ENCODE assay signal across 8 mouse cellular contexts in the genomic region with DNA sequence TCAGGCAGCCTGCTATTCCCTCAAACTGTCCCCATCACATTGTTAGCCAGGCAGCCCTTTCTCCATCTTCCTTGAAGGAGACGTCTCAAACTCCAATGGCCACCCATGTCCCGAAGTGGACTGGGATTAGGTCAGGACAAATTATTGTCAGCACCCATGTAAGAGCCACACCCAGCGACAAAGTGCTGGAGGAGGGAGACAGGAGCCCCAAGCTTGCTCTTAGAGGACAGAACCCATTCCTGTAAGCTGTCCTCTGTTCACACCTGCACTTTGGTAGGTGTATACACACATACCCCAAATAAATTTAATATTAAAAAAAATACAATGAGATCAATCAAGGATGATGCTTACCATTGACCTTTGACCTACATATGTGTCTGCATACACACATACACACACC. TPM values are rescaled to one million over a fixed set of nuclear protein-coding genes. Genes with fewer than 3 reads are reported as not detected.
A peak's percentile ranks its signal among the peaks of the same experiment; 100 is the strongest.
DNase-seq lines count a peak whose midpoint lies in the region; ATAC-seq and TF ChIP-seq lines count a peak whose summit lies in the region.

No protein-coding gene starts in this region.

- ATAC-seq in heart, embryonic 14.5 days (ENCODE audit: insufficient number of reproducible peaks, insufficient read depth, low FRiP score, low read depth), result no peak
- peak; percentile 59 for ATAC-seq in hindbrain, embryonic 13.5 days (ENCODE audit: low FRiP score)
- peak; percentile 28 for ATAC-seq in midbrain, embryonic 12.5 days (ENCODE audit: low FRiP score, low read depth)

- no peak for TF ChIP-seq POLR2A in bone marrow macrophage, adult 2 months (IDR thresholded peaks at IDR 0.05; ENCODE audit: borderline replicate concordance, low read depth, low read length)

- TF ChIP-seq CTCF in bone marrow macrophage, adult 2 months (IDR thresholded peaks at IDR 0.05; ENCODE audit: low read depth, low read length), result no peak

- peak overlapping the region; percentile 64 to 77 for H3K27ac ChIP-seq in heart, embryonic 14.5 days (replicated peaks in 1 of 2; ENCODE audit: control insufficient read depth in 1 of 2, insufficient read depth in 1 of 2, low read depth in 2 of 2, low read length in 2 of 2)
- H3K27ac ChIP-seq in bone marrow macrophage, adult 2 months (ENCODE audit: insufficient read depth, low read depth, low read length), result peak overlapping the region; percentile 62
- peak overlapping the region; percentile 86 for H3K27ac ChIP-seq in hindbrain, embryonic 13.5 days
- H3K27ac ChIP-seq in midbrain, embryonic 12.5 days (replicated peaks), result peak overlapping the region; percentile 73

- H3K27me3 ChIP-seq in heart, embryonic 14.5 days (ENCODE audit: control insufficient read depth, insufficient read depth, low read length), result no peaks in the 10 kb centered on the region
- H3K27me3 ChIP-seq in hindbrain, embryonic 13.5 days, result no peaks in the 10 kb centered on the region
- no peaks in the 10 kb centered on the region for H3K27me3 ChIP-seq in midbrain, embryonic 12.5 days

- no peaks in the 10 kb centered on the region for H3K4me1 ChIP-seq in heart, embryonic 14.5 days (ENCODE audit: control insufficient read depth in 2 of 2, insufficient read depth in 2 of 2, low read length in 2 of 2)
- H3K4me1 ChIP-seq in bone marrow macrophage, adult 2 months (ENCODE audit: control insufficient read depth, insufficient read depth, low read length), result peaks cover 7% of the 10 kb centered on the region; the same call in 1 of the 2 replicates
- H3K4me1 ChIP-seq in hindbrain, embryonic 13.5 days (replicated peaks), result peaks cover 8% of the 10 kb centered on the region
- 0 out of 2 replicates have a peak, but pooled peaks cover 7% of the 10 kb centered on the region for H3K4me1 ChIP-seq in midbrain, embryonic 12.5 days

- WGBS in heart, embryonic 14.5 days, result 36% methylated on average over 3 of the region's 3 CpGs
- 40% methylated on average over 3 of the region's 3 CpGs for WGBS in hindbrain, embryonic 13.5 days
- WGBS in midbrain, embryonic 12.5 days, result 41% methylated on average over 3 of the region's 3 CpGs

- no peak for DNase-seq in heart, adult 9 months (ENCODE audit: low spot score in 2 of 2)
- no peak for DNase-seq in layer of hippocampus, adult 9-10 months (ENCODE audit: low spot score)
- no peak for DNase-seq in layer of hippocampus, adult 18-20 months (ENCODE audit: low spot score in 2 of 2)
- no peak for DNase-seq in Muller cell, postnatal 12 days (ENCODE audit: inconsistent ontology term)

- peaks cover 22% of the 10 kb centered on the region for H3K36me3 ChIP-seq in heart, embryonic 14.5 days (ENCODE audit: control insufficient read depth, insufficient read depth, low read length)
- H3K36me3 ChIP-seq in hindbrain, embryonic 13.5 days, result peaks cover 11% of the 10 kb centered on the region
- peaks cover 13% of the 10 kb centered on the region for H3K36me3 ChIP-seq in midbrain, embryonic 12.5 days

- no peaks in the 10 kb centered on the region for H3K9me3 ChIP-seq in heart, embryonic 14.5 days (ENCODE audit: control insufficient read depth, low read length)
- H3K9me3 ChIP-seq in hindbrain, embryonic 13.5 days, result no peaks in the 10 kb centered on the region
- H3K9me3 ChIP-seq in midbrain, embryonic 12.5 days, result no peaks in the 10 kb centered on the region

- peak overlapping the region; percentile 65 for H3K4me2 ChIP-seq in heart, embryonic 14.5 days (ENCODE audit: low read length)
- peak overlapping the region; percentile 55 for H3K4me2 ChIP-seq in hindbrain, embryonic 13.5 days
- H3K4me2 ChIP-seq in midbrain, embryonic 12.5 days (replicated peaks), result peak overlapping the region; percentile 52

- H3K9ac ChIP-seq in heart, embryonic 14.5 days (ENCODE audit: low read length), result peak overlapping the region; percentile 68
- peak overlapping the region; percentile 68 for H3K9ac ChIP-seq in hindbrain, embryonic 13.5 days
- H3K9ac ChIP-seq in midbrain, embryonic 12.5 days (replicated peaks), result peak overlapping the region; percentile 50

- H3K4me3 ChIP-seq in heart, embryonic 14.5 days (ENCODE audit: control insufficient read depth in 1 of 2, insufficient read depth in 1 of 2, low read depth in 1 of 2, low read length in 2 of 2), result peak overlapping the region; percentile 52 to 59
- peak overlapping the region; percentile 66 for H3K4me3 ChIP-seq in bone marrow macrophage, adult 2 months (ENCODE audit: insufficient read depth, low read length)
- peak overlapping the region; percentile 54 for H3K4me3 ChIP-seq in hindbrain, embryonic 13.5 days
- peak overlapping the region; percentile 58 for H3K4me3 ChIP-seq in midbrain, embryonic 12.5 days

RNA-seq across cellular contexts. Expression of a gene that starts 0.5 kb away (rescaled TPM):
- 28.4 and 28.9 TPM in 2 replicates for polyA plus RNA-seq in heart, embryonic 14.5 days (2014; fragmentation: Nextera tagmentation; extraction: Ambion mirVana)
- polyA plus RNA-seq in bone marrow macrophage, adult 2 months (2012; ENCODE audit: insufficient read depth, insufficient read length, missing spikeins), result 23.6 and 27.3 TPM in 2 replicates
- polyA plus RNA-seq in hindbrain, embryonic 13.5 days (2015; fragmentation: Nextera tagmentation; extraction: Ambion mirVana), result 39.9 and 40.8 TPM in 2 replicates
- polyA plus RNA-seq in midbrain, embryonic 12.5 days (2016; fragmentation: Nextera tagmentation; extraction: Ambion mirVana), result 68.5 and 70.3 TPM in 2 replicates
- 10 to 100 TPM; 20.3 to 24.9 TPM for total RNA-seq in layer of hippocampus, adult 18-20 months (2021)

RNA-seq across cellular contexts. Expression of a gene that starts 15.2 kb away (rescaled TPM):
- polyA plus RNA-seq in heart, embryonic 14.5 days (2014; fragmentation: Nextera tagmentation; extraction: Ambion mirVana), result 0.24 and 0.54 TPM in 2 replicates
- polyA plus RNA-seq in bone marrow macrophage, adult 2 months (2012; ENCODE audit: insufficient read depth, insufficient read length, missing spikeins), result 82.7 and 86.3 TPM in 2 replicates
- 0.12 and 0.18 TPM in 2 replicates for polyA plus RNA-seq in hindbrain, embryonic 13.5 days (2015; fragmentation: Nextera tagmentation; extraction: Ambion mirVana)
- 0.22 and 0.26 TPM in 2 replicates for polyA plus RNA-seq in midbrain, embryonic 12.5 days (2016; fragmentation: Nextera tagmentation; extraction: Ambion mirVana)
- total RNA-seq in layer of hippocampus, adult 18-20 months (2021), result 1 to 10 TPM; 1.4 to 1.6 TPM

RNA-seq across cellular contexts. Expression of a gene that starts 56.8 kb away (rescaled TPM):
- polyA plus RNA-seq in heart, embryonic 14.5 days (2014; fragmentation: Nextera tagmentation; extraction: Ambion mirVana), result not detected in 2 replicates
- polyA plus RNA-seq in bone marrow macrophage, adult 2 months (2012; ENCODE audit: insufficient read depth, insufficient read length, missing spikeins), result not detected in 2 replicates
- polyA plus RNA-seq in hindbrain, embryonic 13.5 days (2015; fragmentation: Nextera tagmentation; extraction: Ambion mirVana), result 0.31 and 0.53 TPM in 2 replicates
- polyA plus RNA-seq in midbrain, embryonic 12.5 days (2016; fragmentation: Nextera tagmentation; extraction: Ambion mirVana), result not detected in 2 replicates
- under 1 TPM in 1 of 2 experiments, not detected in 1; 0.84 TPM for total RNA-seq in layer of hippocampus, adult 18-20 months (2021)

RNA-seq across cellular contexts. Expression of a gene that starts 57.6 kb away (rescaled TPM):
- 22.7 and 26.0 TPM in 2 replicates for polyA plus RNA-seq in heart, embryonic 14.5 days (2014; fragmentation: Nextera tagmentation; extraction: Ambion mirVana)
- 59.1 and 61.3 TPM in 2 replicates for polyA plus RNA-seq in bone marrow macrophage, adult 2 months (2012; ENCODE audit: insufficient read depth, insufficient read length, missing spikeins)
- 58.5 and 60.9 TPM in 2 replicates for polyA plus RNA-seq in hindbrain, embryonic 13.5 days (2015; fragmentation: Nextera tagmentation; extraction: Ambion mirVana)
- 39.5 and 44.6 TPM in 2 replicates for polyA plus RNA-seq in midbrain, embryonic 12.5 days (2016; fragmentation: Nextera tagmentation; extraction: Ambion mirVana)
- 100 to 1,000 TPM; 205 to 211 TPM for total RNA-seq in layer of hippocampus, adult 18-20 months (2021)

Comparison
In these comparisons a context has a peak if more than half of its experiments do, and no peak if none do; other contexts are left out.
1. RNA of a gene that starts 15.2 kb away (polyA plus RNA-seq): 82.7 to 86.3 TPM in bone marrow macrophage, adult 2 months; 0.24 to 0.54 TPM in heart, embryonic 14.5 days, 0.22 to 0.26 TPM in midbrain, embryonic 12.5 days and 0.12 to 0.18 TPM in hindbrain, embryonic 13.5 days; every median in the first group is over 10 times any median in the second.
2. Peak in every context shown above with its lines, with median percentiles within 50 percentile points of each other: H3K27ac ChIP-seq, H3K4me2 ChIP-seq, H3K4me3 ChIP-seq and H3K9ac ChIP-seq.